Mouse (Mus musculus): ENCODE data around the gene Cadm2. TPM values are rescaled to one million over a fixed set of nuclear protein-coding genes. Genes with fewer than 3 reads are reported as not detected.

The Cadm2 gene
- polyA plus RNA-seq, 1 experiment = 0.27 TPM

DNA sequence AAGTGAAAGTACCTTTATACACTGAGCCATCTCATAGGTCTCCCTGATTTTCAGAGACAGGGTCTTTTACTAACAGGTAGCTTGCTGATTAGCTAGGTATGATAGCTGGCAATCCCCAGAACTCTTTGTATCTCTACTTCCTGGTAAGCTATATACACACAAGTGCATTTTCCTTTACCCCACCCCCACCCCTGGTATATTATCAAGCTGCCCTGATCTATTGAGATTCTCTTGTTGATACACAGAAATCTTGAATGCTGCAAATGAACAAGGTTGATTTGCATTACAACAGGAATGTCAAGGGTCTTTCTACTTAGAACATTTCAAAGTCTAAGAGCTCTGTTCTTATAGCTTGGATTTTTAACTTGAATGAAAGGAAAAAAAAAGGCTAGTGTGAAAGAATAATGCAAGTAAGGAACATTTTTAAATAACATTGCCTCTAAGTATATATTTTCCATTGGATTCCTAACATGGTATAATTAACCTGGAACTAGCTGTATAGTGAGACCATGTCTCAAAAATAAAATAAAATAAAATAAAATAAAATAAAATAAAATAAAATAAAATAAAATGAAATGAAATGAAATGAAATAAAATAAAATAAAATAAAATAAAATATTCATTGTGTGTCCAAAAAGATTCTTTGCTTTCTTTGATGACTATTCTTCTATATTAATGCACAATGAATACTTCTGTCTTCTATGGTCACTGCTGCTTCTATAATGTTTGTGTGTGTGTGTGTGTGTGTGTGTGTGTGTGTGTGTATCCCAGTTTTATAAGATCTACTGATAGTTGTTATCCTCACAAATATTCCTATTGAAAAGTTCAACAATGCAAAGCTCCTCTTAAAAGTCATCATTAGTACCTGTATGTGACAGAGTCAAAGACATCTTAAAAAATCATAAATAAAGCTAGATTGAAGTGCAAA, 858.9 kb downstream of the Cadm2 start:
- no peak overlapping the region for H3K4me3 ChIP-seq (ENCODE audit: extremely low read depth, insufficient read depth, insufficient read length)
- no peak overlapping the region for H3K27ac ChIP-seq (ENCODE audit: insufficient read depth, low read length)
- H3K36me3 ChIP-seq (ENCODE audit: control insufficient read depth, insufficient read depth, low read length) = no peaks in the 10 kb centered on the region
- no peaks in the 10 kb centered on the region for H3K4me1 ChIP-seq (ENCODE audit: control insufficient read depth, insufficient read depth, insufficient read length)
- no peak for TF ChIP-seq POLR2A (IDR thresholded peaks at IDR 0.05; ENCODE audit: low read depth, low read length)
- no peak for TF ChIP-seq CTCF (IDR thresholded peaks at IDR 0.05; ENCODE audit: extremely low read depth, insufficient read depth, insufficient read length, insufficient replicate concordance)
- H3K27me3 ChIP-seq (ENCODE audit: control insufficient read depth, insufficient read depth, low read length) = no peaks in the 10 kb centered on the region
- DNase-seq (ENCODE audit: low read depth in 1 of 2, low spot score in 2 of 2) = no peak

DNA sequence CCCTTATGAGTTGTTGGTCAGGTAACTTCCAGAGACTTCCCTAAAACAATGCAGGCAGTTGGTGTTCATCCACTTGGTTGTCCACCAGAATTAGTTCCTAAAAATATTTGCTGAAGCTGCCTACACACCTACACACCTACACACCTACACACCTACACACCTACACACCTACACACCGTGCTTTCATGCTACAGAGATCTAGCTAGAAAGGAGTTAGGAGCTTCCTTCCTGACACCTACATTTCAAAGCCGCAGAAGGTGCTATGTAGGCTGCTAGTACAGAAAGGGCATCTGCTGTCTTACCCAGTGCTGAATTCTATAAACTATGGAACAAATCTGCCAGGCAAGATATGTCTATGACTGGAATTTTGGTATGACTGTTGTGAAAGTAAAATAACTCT, 872.2 kb downstream of the Cadm2 start:
- DNase-seq (ENCODE audit: low read depth in 1 of 2, low spot score in 2 of 2) = no peak
- Histone ChIP-seq H3K36me3 (ENCODE audit: control insufficient read depth, insufficient read depth, low read length) (no peaks in the 10 kb centered on the region), H3K4me1 (ENCODE audit: control insufficient read depth, insufficient read depth, insufficient read length) (no peaks in the 10 kb centered on the region), H3K27ac (ENCODE audit: insufficient read depth, low read length) (no peak overlapping the region), H3K4me3 (ENCODE audit: extremely low read depth, insufficient read depth, insufficient read length) (no peak overlapping the region), H3K27me3 (ENCODE audit: control insufficient read depth, insufficient read depth, low read length) (no peaks in the 10 kb centered on the region)
- 84% methylated on average over 2 of the region's 2 CpGs for WGBS
- TF ChIP-seq CTCF (IDR thresholded peaks at IDR 0.05; ENCODE audit: extremely low read depth, insufficient read depth, insufficient read length, insufficient replicate concordance) = no peak
- no peak for TF ChIP-seq POLR2A (IDR thresholded peaks at IDR 0.05; ENCODE audit: low read depth, low read length)

DNA sequence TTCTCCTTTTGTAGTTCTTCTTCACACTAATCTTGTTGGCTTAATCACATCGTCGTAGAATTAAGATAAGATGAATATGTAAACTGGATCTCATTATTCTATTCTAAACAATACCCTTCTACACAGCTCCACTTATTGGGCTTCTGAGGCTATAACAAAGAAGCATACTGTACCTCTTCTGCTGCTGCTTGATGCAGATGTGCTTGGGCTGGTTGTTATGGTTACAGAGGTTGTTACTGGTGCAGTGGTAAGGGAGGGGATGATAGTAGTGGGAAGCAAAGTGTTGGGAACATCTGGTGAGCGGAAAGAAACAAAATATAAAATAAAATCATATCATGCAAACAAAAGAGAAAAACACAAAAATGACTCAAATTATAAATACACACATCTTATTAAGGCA, 889.5 kb downstream of the Cadm2 start:
- H3K4me3 ChIP-seq (ENCODE audit: extremely low read depth, insufficient read depth, insufficient read length) = no peak overlapping the region
- no peak for DNase-seq (ENCODE audit: low read depth in 1 of 2, low spot score in 2 of 2)
- H3K4me1 ChIP-seq (ENCODE audit: control insufficient read depth, insufficient read depth, insufficient read length) = no peaks in the 10 kb centered on the region
- no peak overlapping the region for H3K27ac ChIP-seq (ENCODE audit: insufficient read depth, low read length)
- H3K36me3 ChIP-seq (ENCODE audit: control insufficient read depth, insufficient read depth, low read length) = no peaks in the 10 kb centered on the region
- no peaks in the 10 kb centered on the region for H3K27me3 ChIP-seq (ENCODE audit: control insufficient read depth, insufficient read depth, low read length)
- 75% methylated on average over 3 of the region's 3 CpGs for WGBS
- no peak for TF ChIP-seq POLR2A (IDR thresholded peaks at IDR 0.05; ENCODE audit: low read depth, low read length)
- no peak for TF ChIP-seq CTCF (IDR thresholded peaks at IDR 0.05; ENCODE audit: extremely low read depth, insufficient read depth, insufficient read length, insufficient replicate concordance)

DNA sequence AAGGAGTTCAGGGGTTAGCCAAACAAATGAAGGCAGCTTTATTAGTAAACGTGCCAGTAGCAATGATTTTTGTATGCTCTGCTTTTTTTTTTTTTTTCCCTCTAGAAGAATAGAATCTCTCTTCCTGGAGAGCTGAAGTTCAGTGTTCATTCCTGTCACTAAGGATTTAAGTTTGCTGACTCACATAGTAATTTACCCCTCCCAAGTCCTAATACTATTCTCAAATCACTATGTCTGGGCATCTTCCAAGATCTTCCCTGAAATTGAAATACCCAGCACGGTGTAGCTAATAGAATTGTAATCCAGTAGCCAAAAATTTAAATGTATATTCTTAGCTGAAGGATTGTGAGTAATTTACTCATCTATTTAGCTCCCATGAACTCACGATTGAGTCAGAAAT, 914.2 kb downstream of the Cadm2 start:
- no peaks in the 10 kb centered on the region for H3K4me1 ChIP-seq (ENCODE audit: control insufficient read depth, insufficient read depth, insufficient read length)
- WGBS = 74% methylated on average over 3 of the region's 3 CpGs
- no peak for DNase-seq (ENCODE audit: low read depth in 1 of 2, low spot score in 2 of 2)
- TF ChIP-seq POLR2A (IDR thresholded peaks at IDR 0.05; ENCODE audit: low read depth, low read length) (no peak), CTCF (IDR thresholded peaks at IDR 0.05; ENCODE audit: extremely low read depth, insufficient read depth, insufficient read length, insufficient replicate concordance) (no peak)
- no peaks in the 10 kb centered on the region for H3K36me3 ChIP-seq (ENCODE audit: control insufficient read depth, insufficient read depth, low read length)
- no peaks in the 10 kb centered on the region for H3K27me3 ChIP-seq (ENCODE audit: control insufficient read depth, insufficient read depth, low read length)
- H3K27ac ChIP-seq (ENCODE audit: insufficient read depth, low read length) = no peak overlapping the region
- no peak overlapping the region for H3K4me3 ChIP-seq (ENCODE audit: extremely low read depth, insufficient read depth, insufficient read length)

DNA sequence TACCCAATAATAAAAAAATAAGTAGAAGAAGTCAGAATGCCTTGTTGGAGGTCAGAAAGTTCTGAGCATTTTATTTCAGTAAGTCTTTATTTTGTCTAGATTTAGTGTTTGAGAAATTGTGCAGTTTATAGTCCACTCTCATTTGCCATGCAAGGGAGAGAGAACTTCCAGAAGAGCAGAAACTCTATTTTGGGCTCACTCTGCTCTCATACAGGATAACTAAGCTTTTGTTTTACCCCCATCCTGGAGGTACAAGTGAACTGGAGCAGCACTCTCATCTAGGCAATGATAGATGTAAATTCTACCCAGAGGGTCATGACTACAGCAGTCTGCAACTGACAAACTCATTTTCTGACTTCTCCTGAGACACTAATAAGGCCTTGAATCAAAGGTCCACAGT, 925.9 kb downstream of the Cadm2 start:
- Histone ChIP-seq H3K27ac (ENCODE audit: insufficient read depth, low read length) (no peak overlapping the region), H3K27me3 (ENCODE audit: control insufficient read depth, insufficient read depth, low read length) (no peaks in the 10 kb centered on the region), H3K36me3 (ENCODE audit: control insufficient read depth, insufficient read depth, low read length) (no peaks in the 10 kb centered on the region), H3K4me3 (ENCODE audit: extremely low read depth, insufficient read depth, insufficient read length) (no peak overlapping the region), H3K4me1 (ENCODE audit: control insufficient read depth, insufficient read depth, insufficient read length) (no peaks in the 10 kb centered on the region)
- TF ChIP-seq POLR2A (IDR thresholded peaks at IDR 0.05; ENCODE audit: low read depth, low read length) = no peak
- TF ChIP-seq CTCF (IDR thresholded peaks at IDR 0.05; ENCODE audit: extremely low read depth, insufficient read depth, insufficient read length, insufficient replicate concordance) = no peak
- no peak for DNase-seq (ENCODE audit: low read depth in 1 of 2, low spot score in 2 of 2)

DNA sequence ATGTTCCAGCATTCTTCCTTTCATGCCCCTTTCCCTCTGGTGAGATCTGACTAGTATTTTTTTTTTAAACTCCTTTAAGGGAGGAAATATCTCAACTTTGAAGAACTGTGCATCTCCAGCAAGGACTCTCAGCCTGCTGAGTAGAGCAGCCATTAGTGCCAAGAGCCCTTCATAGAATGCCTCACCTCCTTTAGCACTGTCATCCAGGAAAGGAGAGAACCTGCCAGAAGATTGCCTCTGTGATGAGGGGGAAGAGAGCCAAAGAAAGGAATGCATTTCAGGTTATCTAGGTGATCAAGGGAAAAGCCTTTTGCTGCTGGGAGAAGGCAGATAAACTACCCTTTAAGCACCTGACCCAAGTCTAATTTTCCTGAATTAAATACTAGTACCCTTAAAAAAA, 943.5 kb downstream of the Cadm2 start:
- H3K36me3 ChIP-seq (ENCODE audit: control insufficient read depth, insufficient read depth, low read length) = no peaks in the 10 kb centered on the region
- no peak overlapping the region for H3K4me3 ChIP-seq (ENCODE audit: extremely low read depth, insufficient read depth, insufficient read length)
- H3K27me3 ChIP-seq (ENCODE audit: control insufficient read depth, insufficient read depth, low read length) = no peaks in the 10 kb centered on the region
- H3K27ac ChIP-seq (ENCODE audit: insufficient read depth, low read length) = no peak overlapping the region
- H3K4me1 ChIP-seq (ENCODE audit: control insufficient read depth, insufficient read depth, insufficient read length) = no peaks in the 10 kb centered on the region
- no peak for DNase-seq (ENCODE audit: low read depth in 1 of 2, low spot score in 2 of 2)
- TF ChIP-seq CTCF (IDR thresholded peaks at IDR 0.05; ENCODE audit: extremely low read depth, insufficient read depth, insufficient read length, insufficient replicate concordance) (no peak), POLR2A (IDR thresholded peaks at IDR 0.05; ENCODE audit: low read depth, low read length) (no peak)

DNA sequence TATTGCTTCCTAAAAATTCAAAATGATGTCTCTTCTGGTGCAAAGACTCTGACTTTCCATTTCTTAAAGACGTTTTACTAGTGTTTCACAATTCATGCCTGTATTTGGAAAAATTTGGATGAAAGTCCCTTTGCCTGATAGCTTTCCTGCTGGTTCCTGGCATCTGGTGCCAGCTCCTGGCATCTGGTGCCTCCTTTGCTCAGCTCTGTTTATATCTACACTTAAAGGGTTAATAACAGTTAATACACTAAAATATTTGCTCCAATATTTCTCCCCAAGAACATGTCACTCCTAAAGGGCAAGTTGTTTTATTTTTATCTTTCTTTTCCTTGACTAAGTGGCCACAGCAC, 969.7 kb downstream of the Cadm2 start:
- no peak overlapping the region for H3K27ac ChIP-seq (ENCODE audit: insufficient read depth, low read length)
- H3K4me3 ChIP-seq (ENCODE audit: extremely low read depth, insufficient read depth, insufficient read length) = no peak overlapping the region
- DNase-seq (ENCODE audit: low read depth in 1 of 2, low spot score in 2 of 2) = no peak
- 77% methylated on average over 1 of the region's 1 CpGs for WGBS
- H3K4me1 ChIP-seq (ENCODE audit: control insufficient read depth, insufficient read depth, insufficient read length) = no peaks in the 10 kb centered on the region
- TF ChIP-seq CTCF (IDR thresholded peaks at IDR 0.05; ENCODE audit: extremely low read depth, insufficient read depth, insufficient read length, insufficient replicate concordance) (no peak), POLR2A (IDR thresholded peaks at IDR 0.05; ENCODE audit: low read depth, low read length) (no peak)
- no peaks in the 10 kb centered on the region for H3K36me3 ChIP-seq (ENCODE audit: control insufficient read depth, insufficient read depth, low read length)
- no peaks in the 10 kb centered on the region for H3K27me3 ChIP-seq (ENCODE audit: control insufficient read depth, insufficient read depth, low read length)
